Mouse (Mus musculus): ENCODE results near the gene Shld2. TPM values are rescaled to one million over a fixed set of nuclear protein-coding genes. Genes with fewer than 3 reads are reported as not detected.
A peak's percentile ranks its signal among the peaks of the same experiment; 100 is the strongest.

Gene Shld2
- polyA plus RNA-seq, 1 experiment from 2014 or later, result 11.8 TPM

- Histone ChIP-seq H3K9me3 (replicated peaks; ENCODE audit: low read length) (no peaks in the 10 kb centered on the region), H3K27ac (no peak overlapping the region), H3K9ac (ENCODE audit: low read depth, low read length) (no peak overlapping the region), H3K4me2 (ENCODE audit: low read length) (no peak overlapping the region), H3K36me3 (ENCODE audit: insufficient read depth, low read length) (no peaks in the 10 kb centered on the region), H3K27me3 (ENCODE audit: insufficient read depth, low read length) (no peaks in the 10 kb centered on the region), H3K4me1 (replicated peaks; ENCODE audit: insufficient read depth, low read length) (no peaks in the 10 kb centered on the region), H3K4me3 (replicated peaks; ENCODE audit: low read depth, low read length) (no peak overlapping the region)
- no peak for ATAC-seq (replicated peaks; ENCODE audit: low FRiP score, low read depth)
- TF ChIP-seq CTCF (IDR thresholded peaks at IDR 0.05; ENCODE audit: low read depth), result no peak
- no peak for DNase-seq (ENCODE audit: low spot score)
- 57% methylated on average over 4 of the region's 4 CpGs for WGBS
These were observed 101.2 kb downstream of the Shld2 start for GRCm38 (mm10) chr14:34209080-34209479.

GRCm38 (mm10) chr14:34208651-34209050 is 101.6 kb downstream of the Shld2 start:
- peak; percentile 74 for DNase-seq (ENCODE audit: low spot score)
- Histone ChIP-seq H3K27ac (no peak overlapping the region), H3K4me2 (ENCODE audit: low read length) (no peak overlapping the region), H3K9me3 (replicated peaks; ENCODE audit: low read length) (no peaks in the 10 kb centered on the region), H3K27me3 (ENCODE audit: insufficient read depth, low read length) (no peaks in the 10 kb centered on the region), H3K4me1 (replicated peaks; ENCODE audit: insufficient read depth, low read length) (no peaks in the 10 kb centered on the region), H3K9ac (ENCODE audit: low read depth, low read length) (no peak overlapping the region), H3K4me3 (replicated peaks; ENCODE audit: low read depth, low read length) (no peak overlapping the region), H3K36me3 (ENCODE audit: insufficient read depth, low read length) (no peaks in the 10 kb centered on the region)
- TF ChIP-seq CTCF (IDR thresholded peaks at IDR 0.05; ENCODE audit: low read depth), result peak; percentile 72
- ATAC-seq (replicated peaks; ENCODE audit: low FRiP score, low read depth), result no peak
- WGBS, result 49% methylated on average over 2 of the region's 2 CpGs

- H3K4me2 ChIP-seq (ENCODE audit: low read length), result no peak overlapping the region
- no peak for TF ChIP-seq CTCF (IDR thresholded peaks at IDR 0.05; ENCODE audit: low read depth)
- H3K4me3 ChIP-seq (replicated peaks; ENCODE audit: low read depth, low read length), result no peak overlapping the region
- H3K36me3 ChIP-seq (ENCODE audit: insufficient read depth, low read length), result no peaks in the 10 kb centered on the region
- H3K27ac ChIP-seq, result no peak overlapping the region
- no peaks in the 10 kb centered on the region for H3K27me3 ChIP-seq (ENCODE audit: insufficient read depth, low read length)
- WGBS, result 72% methylated on average over 6 of the region's 6 CpGs
- H3K4me1 ChIP-seq (replicated peaks; ENCODE audit: insufficient read depth, low read length), result no peaks in the 10 kb centered on the region
- no peaks in the 10 kb centered on the region for H3K9me3 ChIP-seq (replicated peaks; ENCODE audit: low read length)
- no peak for DNase-seq (ENCODE audit: low spot score)
- H3K9ac ChIP-seq (ENCODE audit: low read depth, low read length), result no peak overlapping the region
- ATAC-seq (replicated peaks; ENCODE audit: low FRiP score, low read depth), result no peak
These were observed 102.3 kb downstream of the Shld2 start for GRCm38 (mm10) chr14:34207996-34208395.

- Histone ChIP-seq H3K36me3 (ENCODE audit: insufficient read depth, low read length) (no peaks in the 10 kb centered on the region), H3K4me1 (replicated peaks; ENCODE audit: insufficient read depth, low read length) (peaks cover 3% of the 10 kb centered on the region; the same call in 1 of the 2 replicates), H3K4me2 (ENCODE audit: low read length) (peak within 1 kb of the TSS; percentile 97), H3K27me3 (ENCODE audit: insufficient read depth, low read length) (no peaks in the 10 kb centered on the region), H3K9ac (ENCODE audit: low read depth, low read length) (peak within 1 kb of the TSS; percentile 62), H3K27ac (no peak within 1 kb of the TSS; the same call in 1 of the 2 replicates), H3K9me3 (replicated peaks; ENCODE audit: low read length) (no peaks in the 10 kb centered on the region), H3K4me3 (replicated peaks; ENCODE audit: low read depth, low read length) (peak within 1 kb of the TSS; percentile 65)
- WGBS, result 3% methylated on average over 37 of the region's 52 CpGs
- DNase-seq (ENCODE audit: low spot score) (peak; percentile 32), ATAC-seq (replicated peaks; ENCODE audit: low FRiP score, low read depth) (peak; percentile 74)
- no peak for TF ChIP-seq CTCF (IDR thresholded peaks at IDR 0.05; ENCODE audit: low read depth)
These were observed 108.9 kb downstream of the Shld2 start, which contains the start of gene Gprin2 for GRCm38 (mm10) chr14:34201231-34202035. Gene Gprin2, minus strand, starts transcription at chr14:34201653.

- H3K9ac ChIP-seq (ENCODE audit: low read depth, low read length), result peak overlapping the region; percentile 62
- no peaks in the 10 kb centered on the region for H3K27me3 ChIP-seq (ENCODE audit: insufficient read depth, low read length)
- H3K4me1 ChIP-seq (replicated peaks; ENCODE audit: insufficient read depth, low read length), result peaks cover 3% of the 10 kb centered on the region; the same call in 1 of the 2 replicates
- no peak overlapping the region for H3K27ac ChIP-seq
- no peaks in the 10 kb centered on the region for H3K9me3 ChIP-seq (replicated peaks; ENCODE audit: low read length)
- 5% methylated on average over 19 of the region's 19 CpGs for WGBS
- peak overlapping the region; percentile 65 for H3K4me3 ChIP-seq (replicated peaks; ENCODE audit: low read depth, low read length)
- TF ChIP-seq CTCF (IDR thresholded peaks at IDR 0.05; ENCODE audit: low read depth), result no peak; the same call in 1 of the 2 replicates
- DNase-seq (ENCODE audit: low spot score), result peak; percentile 77
- no peaks in the 10 kb centered on the region for H3K36me3 ChIP-seq (ENCODE audit: insufficient read depth, low read length)
- peak overlapping the region; percentile 97 for H3K4me2 ChIP-seq (ENCODE audit: low read length)
- peak; percentile 65; the same call in 1 of the 2 replicates for ATAC-seq (replicated peaks; ENCODE audit: low FRiP score, low read depth)
These were observed 109.5 kb downstream of the Shld2 start for GRCm38 (mm10) chr14:34200738-34201230.

GRCm38 (mm10) chr14:34196706-34197105 is 113.6 kb downstream of the Shld2 start:
- no peak for ATAC-seq (replicated peaks; ENCODE audit: low FRiP score, low read depth)
- WGBS, result 32% methylated on average over 4 of the region's 4 CpGs
- no peak overlapping the region for H3K9ac ChIP-seq (ENCODE audit: low read depth, low read length)
- TF ChIP-seq CTCF (IDR thresholded peaks at IDR 0.05; ENCODE audit: low read depth), result no peak
- H3K36me3 ChIP-seq (ENCODE audit: insufficient read depth, low read length), result no peaks in the 10 kb centered on the region
- no peak overlapping the region for H3K4me2 ChIP-seq (ENCODE audit: low read length)
- no peak overlapping the region for H3K27ac ChIP-seq
- no peak overlapping the region for H3K4me3 ChIP-seq (replicated peaks; ENCODE audit: low read depth, low read length)
- H3K27me3 ChIP-seq (ENCODE audit: insufficient read depth, low read length), result no peaks in the 10 kb centered on the region
- peaks cover 3% of the 10 kb centered on the region; the same call in 1 of the 2 replicates for H3K4me1 ChIP-seq (replicated peaks; ENCODE audit: insufficient read depth, low read length)
- DNase-seq (ENCODE audit: low spot score), result no peak
- H3K9me3 ChIP-seq (replicated peaks; ENCODE audit: low read length), result no peaks in the 10 kb centered on the region
